Mouse (Mus musculus) liver, postnatal 0 days (tissue): ENCODE measurements at regions not wholly inside any gene's neighbourhood (a gene's known extent, or its start where the extent isn't known, plus 50 kb on each side); places are given as distances from the start of the nearest gene placed in this dataset.

Experiments used
- ATAC-seq: fragments of 200-750 bp; cut with Nextera tagmentation; 2 replicates; pipeline ENCODE4 v1.8.0; 2017; ENCODE audit warnings: mild to moderate bottlenecking, moderate library complexity
- DNase-seq: peaks from one replicate; pipeline ENCODE4 v3.0.0-alpha.2; 2016
- H3K27ac ChIP-seq: fragments of 300-500 bp; sonication (generic); 2 replicates; pipeline ENCODE4 v1.5.1; 2014; ENCODE audit warnings: antibody characterized with exemption, moderate library complexity, mild to moderate bottlenecking, low read depth
- H3K27me3 ChIP-seq: fragments of 300-500 bp; sonication (generic); 2 replicates; pipeline ENCODE4 v1.6.1; 2014; ENCODE audit warnings: low read length, control low read depth, mixed read lengths; ENCODE audit not compliant: insufficient read depth
- H3K36me3 ChIP-seq: fragments of 300-500 bp; sonication (generic); replicated peaks from 2 replicates; pipeline ENCODE4 v1.6.1; 2014; ENCODE audit warnings: mild to moderate bottlenecking, control low read depth, low read length, moderate library complexity, mixed read lengths; ENCODE audit not compliant: insufficient read depth
- H3K4me1 ChIP-seq: fragments of 300-500 bp; sonication (generic); 2 replicates; pipeline ENCODE4 v1.6.1; 2014; ENCODE audit warnings: antibody characterized with exemption, mild to moderate bottlenecking, control low read depth; ENCODE audit not compliant: insufficient read depth
- H3K4me2 ChIP-seq: fragments of 300-500 bp; sonication (generic); 2 replicates; pipeline ENCODE4 v1.6.1; 2014; ENCODE audit warnings: low read depth, mild to moderate bottlenecking, low read length, moderate library complexity, mixed read lengths
- H3K4me3 ChIP-seq: fragments of 300-500 bp; sonication (generic); 2 replicates; pipeline ENCODE4 v1.5.1; 2014; ENCODE audit warnings: low read depth, low read length
- H3K9ac ChIP-seq: fragments of 300-500 bp; sonication (generic); replicated peaks from 2 replicates; pipeline ENCODE4 v1.6.1; 2014; ENCODE audit warnings: mild to moderate bottlenecking, moderate library complexity
- H3K9me3 ChIP-seq: fragments of 300-500 bp; sonication (generic); 2 replicates; pipeline ENCODE4 v1.6.1; 2016; ENCODE audit warnings: mild to moderate bottlenecking, control low read depth, low read length, mixed read lengths
- CTCF ChIP-seq: sonication (generic); IDR thresholded peaks from 2 replicates; pipeline ENCODE4 v1.5.1; 2016; ENCODE audit warnings: antibody characterized with exemption, low read depth
- EP300 ChIP-seq: IDR thresholded peaks from 2 replicates; pipeline ENCODE4 v1.6.1; 2016; ENCODE audit warnings: antibody characterized with exemption, low read depth, mild to moderate bottlenecking
- WGBS: fragments of 180-500 bp; shearing (Covaris S2); extraction: QIAGEN DNeasy Blood & Tissue Kit; methylation state at CpG from one replicate; pipeline ENCODE4 v1.1.7; 2014; ENCODE audit not compliant: insufficient replicate concordance; 5-methylcytosine and 5-hydroxymethylcytosine counted together

- no peaks in the 10 kb centered on the region for H3K4me1 ChIP-seq
These were observed 131.8 kb downstream of the Gm10260 start for GRCm38 (mm10) chr13:97628608-97629007.

GRCm38 (mm10) chr13:97627247-97627646, 133.2 kb downstream of the Gm10260 start:
- no peak overlapping the region for H3K27ac ChIP-seq
- no peaks in the 10 kb centered on the region for H3K9me3 ChIP-seq
- H3K36me3 ChIP-seq, result no peaks in the 10 kb centered on the region
- H3K4me2 ChIP-seq, result no peak overlapping the region
- TF ChIP-seq CTCF, result no peak
- TF ChIP-seq EP300, result no peak
- no peak overlapping the region for H3K9ac ChIP-seq
- DNase-seq, result no peak
- no peaks in the 10 kb centered on the region for H3K27me3 ChIP-seq
- no peak overlapping the region for H3K4me3 ChIP-seq
- ATAC-seq, result no peak
- H3K4me1 ChIP-seq, result no peaks in the 10 kb centered on the region
- WGBS, result 73% methylated on average over 10 of the region's 10 CpGs

More at GRCm38 (mm10) chr13:97628608-97629007, 131.8 kb downstream of the Gm10260 start:
- Histone ChIP-seq H3K36me3 (no peaks in the 10 kb centered on the region), H3K4me3 (no peak overlapping the region), H3K9me3 (no peaks in the 10 kb centered on the region), H3K27ac (no peak overlapping the region), H3K4me2 (no peak overlapping the region), H3K27me3 (no peaks in the 10 kb centered on the region), H3K9ac (no peak overlapping the region)
- no peak for DNase-seq
- TF ChIP-seq CTCF, result no peak
- 79% methylated on average over 7 of the region's 7 CpGs for WGBS
- ATAC-seq, result no peak

GRCm38 (mm10) chr13:97626786-97627185, 133.6 kb downstream of the Gm10260 start:
- ATAC-seq, result no peak
- H3K4me2 ChIP-seq, result no peak overlapping the region

GRCm38 (mm10) chr13:97626116-97626515, 134.3 kb downstream of the Gm10260 start:
- no peak overlapping the region for H3K27ac ChIP-seq
- H3K9ac ChIP-seq, result no peak overlapping the region
- WGBS, result 69% methylated on average over 5 of the region's 5 CpGs
- TF ChIP-seq CTCF (no peak), EP300 (no peak)
- H3K36me3 ChIP-seq, result no peaks in the 10 kb centered on the region
- DNase-seq (no peak), ATAC-seq (no peak)
- no peaks in the 10 kb centered on the region for H3K9me3 ChIP-seq
- H3K4me1 ChIP-seq, result no peaks in the 10 kb centered on the region
- H3K4me3 ChIP-seq, result no peak overlapping the region
- no peaks in the 10 kb centered on the region for H3K27me3 ChIP-seq
- no peak overlapping the region for H3K4me2 ChIP-seq

More at GRCm38 (mm10) chr13:97626786-97627185, 133.6 kb downstream of the Gm10260 start:
- H3K27me3 ChIP-seq, result no peaks in the 10 kb centered on the region
- DNase-seq, result no peak
- no peaks in the 10 kb centered on the region for H3K36me3 ChIP-seq
- H3K9me3 ChIP-seq, result no peaks in the 10 kb centered on the region
- WGBS, result 49% methylated on average over 5 of the region's 5 CpGs
- H3K4me3 ChIP-seq, result no peak overlapping the region
- no peaks in the 10 kb centered on the region for H3K4me1 ChIP-seq
- H3K27ac ChIP-seq, result no peak overlapping the region
- H3K9ac ChIP-seq, result no peak overlapping the region
- no peak for TF ChIP-seq CTCF
- TF ChIP-seq EP300, result no peak

GRCm38 (mm10) chr13:97625391-97625790, 135.0 kb downstream of the Gm10260 start:
- H3K4me2 ChIP-seq, result no peak overlapping the region
- ATAC-seq, result no peak
- 77% methylated on average over 4 of the region's 4 CpGs for WGBS
- no peak for TF ChIP-seq CTCF
- no peak for TF ChIP-seq EP300
- H3K36me3 ChIP-seq, result no peaks in the 10 kb centered on the region
- no peak overlapping the region for H3K9ac ChIP-seq
- DNase-seq, result no peak
- no peaks in the 10 kb centered on the region for H3K4me1 ChIP-seq
- H3K4me3 ChIP-seq, result no peak overlapping the region
- no peaks in the 10 kb centered on the region for H3K9me3 ChIP-seq
- H3K27me3 ChIP-seq, result no peaks in the 10 kb centered on the region
- no peak overlapping the region for H3K27ac ChIP-seq

GRCm38 (mm10) chr13:97618190-97618586, 142.2 kb downstream of the Gm10260 start:
- Histone ChIP-seq H3K9ac (no peak overlapping the region), H3K4me2 (no peak overlapping the region), H3K4me1 (0 out of 2 replicates have a peak, but pooled peaks cover 8% of the 10 kb centered on the region), H3K27me3 (no peaks in the 10 kb centered on the region), H3K4me3 (no peak overlapping the region), H3K27ac (no peak overlapping the region), H3K36me3 (no peaks in the 10 kb centered on the region), H3K9me3 (no peaks in the 10 kb centered on the region)
- no peak for DNase-seq
- no peak for TF ChIP-seq CTCF
- no peak for TF ChIP-seq EP300
- no peak for ATAC-seq
- 64% methylated on average over 6 of the region's 6 CpGs for WGBS
